Mouse (Mus musculus) heart, embryonic 16.5 days (tissue): ENCODE measurements at regions not wholly inside any gene's neighbourhood (a gene's known extent, or its start where the extent isn't known, plus 50 kb on each side); places are given as distances from the start of the nearest gene placed in this dataset.

Experiments used
- ATAC-seq: fragments of 200-750 bp; cut with Nextera tagmentation; replicated peaks from 2 replicates; pipeline ENCODE4 v1.8.0; 2017; ENCODE audit warnings: moderate number of reproducible peaks; ENCODE audit not compliant: insufficient read depth, low FRiP score; ENCODE audit errors: extremely low read depth
- H3K27ac ChIP-seq: fragments of 300-500 bp; sonication (generic); 2 replicates; pipeline ENCODE4 v1.5.1; 2014; ENCODE audit warnings: mild to moderate bottlenecking, low read length, control low read depth, moderate library complexity
- H3K27me3 ChIP-seq: fragments of 300-500 bp; sonication (generic); 2 replicates; pipeline ENCODE4 v1.6.1; 2014; ENCODE audit warnings: low read length, mixed read lengths; ENCODE audit not compliant: control insufficient read depth, insufficient read depth
- H3K36me3 ChIP-seq: fragments of 300-500 bp; sonication (generic); 2 replicates; pipeline ENCODE4 v1.6.1; 2014; ENCODE audit not compliant: control insufficient read depth, insufficient read depth
- H3K4me1 ChIP-seq: fragments of 300-500 bp; sonication (generic); 2 replicates; pipeline ENCODE4 v1.6.1; 2014; ENCODE audit warnings: low read length, mixed read lengths; ENCODE audit not compliant: control insufficient read depth, insufficient read depth
- H3K4me2 ChIP-seq: fragments of 300-500 bp; sonication (generic); 2 replicates; pipeline ENCODE4 v1.6.1; 2014; ENCODE audit warnings: low read depth, mild to moderate bottlenecking, control low read depth, low read length
- H3K4me3 ChIP-seq: fragments of 300-500 bp; sonication (generic); 2 replicates; pipeline ENCODE4 v1.5.1; 2014; ENCODE audit warnings: mild to moderate bottlenecking, control low read depth, low read length
- H3K9ac ChIP-seq: fragments of 300-500 bp; sonication (generic); 2 replicates; pipeline ENCODE4 v1.6.1; 2014; ENCODE audit warnings: low read length, control low read depth
- H3K9me3 ChIP-seq: fragments of 300-500 bp; sonication (generic); replicated peaks from 2 replicates; pipeline ENCODE4 v1.6.1; 2016; ENCODE audit warnings: low read length; ENCODE audit not compliant: control insufficient read depth
- WGBS: fragments of 180-500 bp; shearing (Covaris S2); extraction: QIAGEN DNeasy Blood & Tissue Kit; methylation state at CpG from one replicate; pipeline ENCODE4 v1.1.7; 2014; 5-methylcytosine and 5-hydroxymethylcytosine counted together

DNA sequence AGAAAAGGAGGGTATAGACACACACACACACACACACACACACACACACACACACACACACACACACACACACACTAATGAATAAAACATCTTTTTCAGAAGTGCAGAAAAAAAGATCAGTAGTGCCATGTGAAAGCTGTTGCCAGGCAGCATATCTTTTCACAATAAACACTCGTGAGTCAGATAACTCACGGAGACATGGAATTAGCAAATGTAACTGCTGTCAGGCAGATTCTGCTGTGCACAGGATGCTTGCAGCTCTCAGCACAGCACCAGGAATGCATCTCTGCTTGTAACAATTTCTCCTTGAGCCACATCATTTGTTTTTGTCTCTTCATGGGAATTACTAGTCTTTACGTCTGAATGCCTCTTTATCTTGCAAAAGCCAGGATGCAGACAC, 111.0 kb upstream of the Zic1 start:
- 26% methylated on average over 3 of the region's 3 CpGs for WGBS
- no peak overlapping the region for H3K27ac ChIP-seq
- no peak overlapping the region for H3K9ac ChIP-seq
- H3K4me1 ChIP-seq: no peaks in the 10 kb centered on the region
- no peaks in the 10 kb centered on the region for H3K9me3 ChIP-seq
- no peaks in the 10 kb centered on the region for H3K36me3 ChIP-seq
- no peak for ATAC-seq
- no peak overlapping the region for H3K4me3 ChIP-seq
- H3K27me3 ChIP-seq: no peaks in the 10 kb centered on the region
- no peak overlapping the region for H3K4me2 ChIP-seq

DNA sequence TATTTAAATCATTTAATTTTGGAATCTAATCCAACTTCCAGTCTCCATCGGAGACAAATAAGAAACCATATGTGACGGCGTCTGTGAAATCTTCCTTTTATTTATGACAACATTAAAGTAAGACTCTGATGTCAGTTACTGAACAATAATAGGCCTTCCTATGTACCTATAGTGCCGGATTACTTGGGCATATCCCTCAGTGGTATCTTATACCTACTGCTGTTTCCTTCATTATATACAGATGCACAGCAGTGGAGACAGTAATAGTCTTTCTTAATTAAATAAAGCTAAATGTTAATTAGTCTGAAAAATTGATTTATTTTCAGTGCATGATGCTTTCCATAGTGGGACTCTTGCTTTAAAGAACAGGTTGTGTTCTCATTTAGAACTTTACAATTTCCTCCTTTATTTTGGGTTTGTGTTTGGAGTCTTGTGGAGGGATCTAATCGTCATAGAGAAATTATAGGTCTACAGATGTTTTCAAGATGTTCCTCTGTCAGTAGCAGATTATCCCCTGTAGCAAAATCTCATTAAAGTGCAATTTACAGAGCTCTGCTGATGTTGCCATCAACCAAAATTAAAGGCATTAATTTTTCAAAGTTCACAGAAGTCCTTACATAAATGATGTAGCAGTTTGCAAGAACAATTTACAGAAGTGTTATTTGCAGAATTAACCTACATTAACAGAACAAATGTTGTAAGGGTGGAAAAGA, 97.3 kb upstream of the Zic1 start:
- no peaks in the 10 kb centered on the region for H3K36me3 ChIP-seq
- no peaks in the 10 kb centered on the region for H3K27me3 ChIP-seq
- H3K9me3 ChIP-seq: no peaks in the 10 kb centered on the region
- no peaks in the 10 kb centered on the region for H3K4me1 ChIP-seq
- no peak overlapping the region for H3K9ac ChIP-seq
- H3K27ac ChIP-seq: no peak overlapping the region
- H3K4me3 ChIP-seq: no peak overlapping the region
- H3K4me2 ChIP-seq: no peak overlapping the region
- WGBS: 75% methylated on average over 5 of the region's 5 CpGs
- ATAC-seq: no peak

DNA sequence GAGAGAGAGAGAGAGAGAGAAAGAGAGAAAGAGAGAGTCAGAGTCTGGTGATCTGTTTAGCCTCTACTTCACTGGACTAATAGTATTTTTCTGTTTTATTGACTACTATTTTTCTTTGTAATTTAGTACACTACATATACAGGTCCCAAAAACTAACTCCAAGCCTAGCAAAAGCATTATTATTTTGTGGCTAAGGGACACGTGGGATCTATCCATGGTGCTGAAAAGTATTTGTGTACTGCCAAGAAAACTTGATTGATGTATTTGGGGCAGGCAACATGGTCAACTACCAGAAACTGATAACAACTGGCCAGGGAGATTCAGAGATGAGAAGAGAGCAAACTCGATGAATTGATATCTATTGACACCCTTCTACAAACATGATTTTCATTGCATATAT, 94.3 kb upstream of the Zic1 start:
- Histone ChIP-seq H3K27ac (no peak overlapping the region), H3K27me3 (no peaks in the 10 kb centered on the region), H3K4me2 (no peak overlapping the region), H3K4me1 (no peaks in the 10 kb centered on the region), H3K4me3 (no peak overlapping the region), H3K9me3 (no peaks in the 10 kb centered on the region), H3K36me3 (no peaks in the 10 kb centered on the region), H3K9ac (no peak overlapping the region)
- no peak for ATAC-seq
- 25% methylated on average over 2 of the region's 2 CpGs for WGBS

GRCm38 (mm10) chr9:91456843-91457242, 91.2 kb upstream of the Zic1 start:
- WGBS: 60% methylated on average over 5 of the region's 5 CpGs

GRCm38 (mm10) chr9:91456253-91456823, 90.7 kb upstream of the Zic1 start:
- WGBS: 74% methylated on average over 1 of the region's 1 CpGs
- H3K4me2 ChIP-seq: no peak overlapping the region
- H3K9me3 ChIP-seq: no peaks in the 10 kb centered on the region
- H3K4me1 ChIP-seq: no peaks in the 10 kb centered on the region
- no peak for ATAC-seq
- H3K36me3 ChIP-seq: no peaks in the 10 kb centered on the region
- H3K27ac ChIP-seq: no peak overlapping the region
- no peaks in the 10 kb centered on the region for H3K27me3 ChIP-seq
- H3K4me3 ChIP-seq: no peak overlapping the region
- H3K9ac ChIP-seq: no peak overlapping the region

More at GRCm38 (mm10) chr9:91456843-91457242, 91.2 kb upstream of the Zic1 start:
- no peak for ATAC-seq
- H3K4me3 ChIP-seq: no peak overlapping the region
- H3K4me1 ChIP-seq: no peaks in the 10 kb centered on the region
- no peaks in the 10 kb centered on the region for H3K27me3 ChIP-seq
- H3K9ac ChIP-seq: no peak overlapping the region
- H3K36me3 ChIP-seq: no peaks in the 10 kb centered on the region
- H3K4me2 ChIP-seq: no peak overlapping the region
- no peak overlapping the region for H3K27ac ChIP-seq
- no peaks in the 10 kb centered on the region for H3K9me3 ChIP-seq

DNA sequence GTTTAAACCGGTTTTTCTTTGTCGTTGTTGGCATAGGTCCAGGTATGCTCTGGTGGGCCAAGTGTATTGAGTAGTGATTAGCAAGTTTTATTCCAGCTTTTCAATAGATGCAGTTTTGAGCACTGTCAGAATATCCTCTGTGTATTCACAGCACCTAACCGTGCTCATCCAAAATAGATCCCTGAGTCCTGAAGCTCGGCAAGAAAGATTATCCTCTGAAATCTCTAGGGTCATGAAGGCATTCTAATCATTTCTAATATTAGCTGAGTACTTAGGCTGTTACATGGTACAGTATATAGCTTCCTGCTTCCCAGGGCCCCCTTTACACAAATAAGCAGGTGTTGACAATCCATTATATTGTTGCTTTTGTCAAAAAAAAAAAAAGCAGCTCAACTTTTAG, 73.5 kb upstream of the Zic1 start:
- Histone ChIP-seq H3K4me1 (no peaks in the 10 kb centered on the region), H3K27me3 (no peaks in the 10 kb centered on the region), H3K4me2 (no peak overlapping the region), H3K27ac (no peak overlapping the region), H3K9ac (no peak overlapping the region), H3K36me3 (no peaks in the 10 kb centered on the region), H3K9me3 (no peaks in the 10 kb centered on the region), H3K4me3 (no peak overlapping the region)
- 61% methylated on average over 4 of the region's 4 CpGs for WGBS
- no peak for ATAC-seq
